Mouse (Mus musculus) limb, embryonic 14.5 days (tissue): ENCODE data around the gene Rit1. TPM values are rescaled to one million over a fixed set of nuclear protein-coding genes. Genes with fewer than 3 reads are reported as not detected.
"Not testable (repeated sequence)": the region's sequence is repeated elsewhere in the genome, so short reads cannot be mapped to it uniquely, and the experiment has no call there.

Experiments
- ATAC-seq: fragments of 200-750 bp; cut with Nextera tagmentation; 2 replicates; pipeline ENCODE4 v1.8.0; 2017; ENCODE audit warnings: low read depth, moderate number of reproducible peaks, moderate TSS enrichment; ENCODE audit not compliant: low FRiP score
- DNase-seq: peaks from one replicate; pipeline ENCODE4 v3.0.0-alpha.2; 2015; ENCODE audit warnings: low spot score
- H3K27ac ChIP-seq: fragments of 300-500 bp; sonication (generic); replicated peaks from 2 replicates; pipeline ENCODE4 v1.5.1; 2014; ENCODE audit warnings: low read depth, mild to moderate bottlenecking, low read length, moderate library complexity, mixed read lengths
- H3K27me3 ChIP-seq: fragments of 300-500 bp; sonication (generic); 2 replicates; pipeline ENCODE4 v1.6.1; 2014; ENCODE audit warnings: low read length, mixed read lengths; ENCODE audit not compliant: control insufficient read depth, insufficient read depth
- H3K36me3 ChIP-seq: fragments of 300-500 bp; sonication (generic); 2 replicates; pipeline ENCODE4 v1.6.1; 2014; ENCODE audit warnings: mild to moderate bottlenecking, low read length, moderate library complexity, mixed read lengths; ENCODE audit not compliant: control insufficient read depth, insufficient read depth
- H3K4me1 ChIP-seq: fragments of 300-500 bp; sonication (generic); 2 replicates; pipeline ENCODE4 v1.6.1; 2014; ENCODE audit warnings: antibody characterized with exemption, low read length, mixed read lengths; ENCODE audit not compliant: control insufficient read depth, insufficient read depth
- H3K4me2 ChIP-seq: fragments of 300-500 bp; sonication (generic); replicated peaks from 2 replicates; pipeline ENCODE4 v1.6.1; 2014; ENCODE audit warnings: low read depth, mild to moderate bottlenecking, low read length, moderate library complexity; ENCODE audit not compliant: severe bottlenecking
- H3K4me3 ChIP-seq: fragments of 300-500 bp; sonication (generic); replicated peaks from 2 replicates; pipeline ENCODE4 v1.5.1; 2014; ENCODE audit warnings: low read length
- H3K9ac ChIP-seq: fragments of 300-500 bp; sonication (generic); 2 replicates; pipeline ENCODE4 v1.6.1; 2014; ENCODE audit warnings: mild to moderate bottlenecking, low read depth, low read length, moderate library complexity; ENCODE audit not compliant: severe bottlenecking
- H3K9me3 ChIP-seq: fragments of 300-500 bp; sonication (generic); 2 replicates; pipeline ENCODE4 v1.6.1; 2016; ENCODE audit warnings: low read length; ENCODE audit not compliant: control insufficient read depth
- POLR2A ChIP-seq: fragments of 200-500 bp; IDR thresholded peaks from 2 replicates; pipeline ENCODE4 v1.8.0; 2012; ENCODE audit warnings: inconsistent platforms, mild to moderate bottlenecking, moderate library complexity, borderline replicate concordance; ENCODE audit not compliant: insufficient read depth, insufficient read length; ENCODE audit errors: extremely low read depth
- WGBS: fragments of 180-500 bp; shearing (Covaris S2); extraction: QIAGEN DNeasy Blood & Tissue Kit; methylation state at CpG from one replicate; pipeline ENCODE4 v1.1.7; 2014; 5-methylcytosine and 5-hydroxymethylcytosine counted together
- polyA plus RNA-seq, 2 experiments: library from polyadenylated mRNA; depleted of rRNA in 1 of 2; stranded (reverse) in 1 of 2; unstranded in 1 of 2; fragments of >200 nt; fragmentation: Nextera tagmentation in 1 of 2; extraction: Ambion mirVana in 1 of 2; gene quantifications; 2 replicates each; pipeline versions ENCODE4 v1.2.1 to v1.2.3; 2012 to 2014

The Rit1 gene
- polyA plus RNA-seq, 2 experiments: 46.8 to 64.3 TPM

- no peak overlapping the region for H3K4me2 ChIP-seq
- H3K27ac ChIP-seq: no peak overlapping the region; the same call in 1 of the 2 replicates
- no peaks in the 10 kb centered on the region for H3K4me1 ChIP-seq
- 56% methylated on average over 4 of the region's 4 CpGs for WGBS
- H3K4me3 ChIP-seq: no peak overlapping the region
- no peak for ATAC-seq
- TF ChIP-seq POLR2A: no peak
- no peaks in the 10 kb centered on the region for H3K9me3 ChIP-seq
- no peaks in the 10 kb centered on the region for H3K27me3 ChIP-seq
- H3K9ac ChIP-seq: no peak overlapping the region
- H3K36me3 ChIP-seq: peaks cover 14% of the 10 kb centered on the region
- DNase-seq: no peak
These were observed 39.6 kb downstream of the Rit1 start for GRCm38 (mm10) chr3:88756276-88756675.

DNA sequence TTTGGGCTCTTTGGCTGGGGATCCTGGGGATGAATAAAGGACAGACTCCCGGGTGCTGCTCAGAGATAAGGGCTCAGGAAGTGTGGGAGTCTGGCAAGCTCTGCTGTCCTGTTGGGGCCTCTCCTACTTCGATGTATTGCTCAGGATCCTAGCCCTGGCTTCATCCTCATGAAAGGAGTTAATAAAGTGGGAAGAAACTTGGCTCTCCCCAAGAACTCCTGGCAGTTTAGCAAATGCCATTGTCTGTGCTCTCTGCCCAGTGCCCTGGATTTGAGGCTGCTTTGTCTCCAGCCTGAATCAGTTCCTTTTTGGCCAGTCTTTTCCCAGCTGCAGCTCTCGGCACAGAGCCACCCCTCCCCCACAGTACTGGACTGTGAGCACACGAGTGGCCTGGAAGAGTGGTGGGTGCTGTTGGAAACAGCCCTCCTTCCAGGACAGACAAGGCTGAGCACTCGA is 41.4 kb downstream of the Rit1 start:
- TF ChIP-seq POLR2A: no peak
- Histone ChIP-seq H3K36me3 (peaks cover 19% of the 10 kb centered on the region), H3K4me3 (no peak overlapping the region), H3K9ac (no peak overlapping the region), H3K9me3 (no peaks in the 10 kb centered on the region), H3K27ac (peak overlapping the region; percentile 41; the same call in 1 of the 2 replicates), H3K27me3 (no peaks in the 10 kb centered on the region), H3K4me2 (no peak overlapping the region), H3K4me1 (no peaks in the 10 kb centered on the region)
- WGBS: 15% methylated on average over 5 of the region's 5 CpGs
- DNase-seq (peak; percentile 5), ATAC-seq (peak; percentile 33; the same call in 1 of the 2 replicates)

DNA sequence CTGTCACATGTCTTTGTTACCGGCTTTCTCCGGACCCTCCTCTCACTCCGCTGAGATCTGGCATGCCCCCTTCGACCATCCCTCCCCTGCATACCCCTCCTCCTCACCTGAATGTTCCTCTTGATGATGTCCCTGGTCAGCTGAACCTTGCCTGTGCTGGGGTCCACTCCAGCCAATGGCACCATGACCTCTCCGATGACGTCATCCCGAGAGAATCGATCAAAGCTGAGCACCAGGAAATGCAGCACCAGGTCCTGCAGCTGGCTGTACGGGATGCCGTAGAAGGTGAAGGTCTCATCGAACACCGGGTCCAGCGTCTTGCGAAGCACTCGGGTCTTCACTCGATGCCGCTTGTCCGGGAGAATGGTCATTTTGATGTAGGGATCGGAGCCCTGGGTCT is 45.0 kb downstream of the Rit1 start:
- H3K27ac ChIP-seq: no peak overlapping the region
- 93% methylated on average over 19 of the region's 19 CpGs for WGBS
- H3K9ac ChIP-seq: no peak overlapping the region
- H3K4me1 ChIP-seq: no peaks in the 10 kb centered on the region
- no peak for TF ChIP-seq POLR2A
- no peak for DNase-seq
- peaks cover 19% of the 10 kb centered on the region for H3K36me3 ChIP-seq
- H3K9me3 ChIP-seq: no peaks in the 10 kb centered on the region
- no peaks in the 10 kb centered on the region for H3K27me3 ChIP-seq
- H3K4me3 ChIP-seq: no peak overlapping the region
- H3K4me2 ChIP-seq: no peak overlapping the region
- ATAC-seq: no peak

- WGBS: 81% methylated on average over 6 of the region's 6 CpGs
- no peaks in the 10 kb centered on the region for H3K4me1 ChIP-seq
- peaks cover 14% of the 10 kb centered on the region for H3K36me3 ChIP-seq
- no peak for TF ChIP-seq POLR2A
- no peak overlapping the region for H3K4me2 ChIP-seq
- no peaks in the 10 kb centered on the region for H3K27me3 ChIP-seq
- H3K27ac ChIP-seq: no peak overlapping the region
- no peak overlapping the region for H3K9ac ChIP-seq
- no peak overlapping the region for H3K4me3 ChIP-seq
- no peak for ATAC-seq
- DNase-seq: no peak
- H3K9me3 ChIP-seq: no peaks in the 10 kb centered on the region
These were observed 45.8 kb downstream of the Rit1 start for GRCm38 (mm10) chr3:88762401-88762831.

DNA sequence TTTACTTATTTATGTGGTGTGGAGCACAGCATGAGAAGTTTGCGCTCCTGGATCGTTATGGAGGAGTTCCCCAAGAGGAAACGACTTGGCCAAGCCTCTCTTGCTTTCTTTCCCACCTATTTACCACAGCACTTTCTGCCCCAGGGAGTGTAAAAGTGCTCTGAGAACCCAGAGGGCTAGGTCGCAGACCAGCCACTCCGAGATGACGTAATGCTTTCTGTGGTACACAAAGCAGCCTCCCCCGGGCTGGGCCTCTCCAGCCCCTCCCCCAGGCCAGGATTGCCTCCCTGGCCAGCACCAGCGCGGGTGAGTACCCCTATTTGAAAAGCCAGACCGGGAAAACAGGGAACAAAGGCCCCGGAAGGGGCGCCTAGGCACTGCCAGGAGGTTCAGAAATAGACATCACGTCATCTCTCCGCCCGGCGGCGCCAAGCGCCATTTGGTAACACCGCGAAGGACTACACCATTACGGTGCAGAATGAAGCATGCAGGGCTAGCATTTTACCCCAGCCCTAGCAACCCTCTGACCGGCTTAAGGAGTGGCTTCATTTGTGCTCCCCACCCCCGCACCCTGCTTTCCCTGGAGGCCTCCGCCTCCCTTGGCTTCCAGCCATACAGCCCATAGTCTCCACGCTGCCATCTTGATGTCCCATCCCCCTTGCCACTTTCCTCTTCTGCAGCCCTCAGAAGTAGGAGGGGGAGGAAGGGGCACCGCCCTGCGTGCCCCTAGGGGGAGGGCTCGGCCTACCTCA is 54.7 kb downstream of the Rit1 start:
- H3K9me3 ChIP-seq, H3K27me3 ChIP-seq, H3K36me3 ChIP-seq, H3K4me1 ChIP-seq: not testable (repeated sequence)
- ATAC-seq (peak; percentile 48), DNase-seq (peak; percentile 27)
- 2% methylated on average over 12 of the region's 28 CpGs for WGBS
- Histone ChIP-seq H3K9ac (0 out of 2 replicates have a peak overlapping the region, but pooled peaks have one; percentile 25), H3K4me2 (peak overlapping the region; percentile 48), H3K4me3 (peak overlapping the region; percentile 32), H3K27ac (peak overlapping the region; percentile 70; the same call in 1 of the 2 replicates)

GRCm38 (mm10) chr3:88771941-88772280 is 55.3 kb downstream of the Rit1 start:
- DNase-seq, H3K9ac ChIP-seq, ATAC-seq, H3K4me1 ChIP-seq, H3K27me3 ChIP-seq, H3K9me3 ChIP-seq, H3K36me3 ChIP-seq: not testable (repeated sequence)
- H3K4me3 ChIP-seq: peak overlapping the region; percentile 32
- H3K27ac ChIP-seq: 0 out of 2 replicates have a peak overlapping the region, but pooled peaks have one; percentile 65
- 13% methylated on average over 2 of the region's 6 CpGs for WGBS
- peak overlapping the region; percentile 48 for H3K4me2 ChIP-seq

DNA sequence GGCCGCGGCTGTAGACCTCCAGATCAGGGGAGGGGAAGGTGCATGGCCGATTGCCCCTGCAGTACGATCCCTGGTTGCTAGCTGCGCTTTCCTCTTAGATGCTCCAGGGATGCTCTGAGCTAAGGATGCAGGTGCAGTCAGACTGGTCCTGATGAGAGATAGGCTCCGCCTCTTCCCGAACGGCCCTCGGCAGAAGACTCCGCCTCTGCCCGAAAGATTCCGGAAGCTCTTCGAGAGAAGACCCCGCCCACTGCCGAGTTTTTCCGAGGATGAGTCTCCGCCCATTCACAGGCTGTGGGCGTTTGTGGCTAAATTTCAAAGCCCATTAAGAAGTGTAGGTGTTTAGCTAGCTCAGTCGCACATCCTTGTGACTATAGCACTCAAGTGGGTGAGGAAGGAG is 55.8 kb downstream of the Rit1 start:
- H3K4me2 ChIP-seq: peak overlapping the region; percentile 28; the same call in 1 of the 2 replicates
- not testable (repeated sequence) for H3K36me3 ChIP-seq, H3K27ac ChIP-seq, H3K4me1 ChIP-seq, H3K27me3 ChIP-seq, H3K4me3 ChIP-seq, H3K9me3 ChIP-seq, H3K9ac ChIP-seq
- peak; percentile 69 for ATAC-seq
- under 1% methylated on average over 16 of the region's 19 CpGs for WGBS
- DNase-seq: peak; percentile 81

DNA sequence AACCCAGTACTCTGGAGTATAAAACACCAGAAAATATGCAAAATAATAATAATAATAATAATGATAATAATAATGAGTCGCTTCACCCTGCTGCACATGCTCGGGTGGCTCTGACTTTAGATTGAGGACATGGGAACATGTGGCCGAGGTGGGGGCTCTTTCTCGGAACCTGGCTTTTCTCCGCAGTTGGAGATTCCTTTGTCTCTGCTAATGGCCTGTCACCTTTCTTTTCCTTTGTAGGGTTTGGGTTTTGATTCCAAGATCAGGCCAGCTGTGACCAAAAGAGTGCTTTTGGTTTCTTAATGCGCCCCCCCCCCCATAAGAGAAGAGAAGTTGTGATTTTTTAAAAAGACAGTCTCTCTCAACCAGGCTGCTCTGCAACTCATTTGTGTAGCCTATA is 56.5 kb downstream of the Rit1 start:
- H3K27ac ChIP-seq, H3K27me3 ChIP-seq, H3K4me3 ChIP-seq, H3K36me3 ChIP-seq, H3K4me2 ChIP-seq, H3K4me1 ChIP-seq, H3K9ac ChIP-seq, DNase-seq, H3K9me3 ChIP-seq, ATAC-seq: not testable (repeated sequence)
- 73% methylated on average over 6 of the region's 6 CpGs for WGBS
